Mouse (Mus musculus): ENCODE measurements around the gene Sema5b.

Sema5b gene

DNA sequence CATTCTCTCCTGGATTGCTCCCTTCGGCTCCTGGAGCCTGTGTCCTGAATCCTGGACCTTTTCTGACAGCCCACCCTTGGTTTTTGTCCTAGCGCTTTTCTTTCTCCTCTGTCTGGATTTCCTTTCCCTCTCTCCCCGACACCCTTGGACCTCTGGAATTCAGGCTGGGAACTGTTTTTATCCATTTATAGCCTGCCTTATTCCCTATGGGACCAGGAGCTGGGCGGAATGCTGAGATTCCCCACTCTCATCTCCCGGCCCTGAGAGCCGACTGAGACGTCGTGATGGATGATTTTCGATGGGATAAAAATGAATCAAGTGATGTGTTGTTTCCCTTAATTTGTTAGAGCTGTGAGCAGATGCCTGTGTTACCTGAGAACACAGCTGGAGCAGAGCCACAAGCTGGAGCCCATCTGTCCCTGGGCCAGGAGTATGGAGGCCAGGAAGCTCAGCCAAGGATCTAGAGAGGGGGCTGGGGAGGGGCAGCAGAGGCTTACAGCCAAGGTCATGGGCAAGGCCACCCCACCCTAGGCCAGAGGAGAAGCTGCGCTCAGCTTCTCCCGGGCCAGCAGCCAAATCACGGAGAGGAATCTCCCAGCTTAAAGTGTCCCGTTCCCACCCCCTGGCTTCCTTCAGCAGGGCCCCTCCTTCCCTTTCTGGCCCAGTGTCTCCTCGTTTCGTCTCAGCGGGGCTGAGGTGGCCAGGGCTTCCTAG, 89.7 kb downstream of the Sema5b start:
- no peak for DNase-seq (ENCODE audit: inconsistent ontology term)

GRCm38 (mm10) chr16:35633058-35633457, 92.1 kb downstream of the Sema5b start:
- DNase-seq (ENCODE audit: inconsistent ontology term), result peak; percentile 69

- no peak for DNase-seq (ENCODE audit: inconsistent ontology term)
Measured at GRCm38 (mm10) chr16:35634971-35635370, 94.0 kb downstream of the Sema5b start.

GRCm38 (mm10) chr16:35639505-35639904, 98.6 kb downstream of the Sema5b start:
- DNase-seq (ENCODE audit: inconsistent ontology term), result no peak

- DNase-seq (ENCODE audit: inconsistent ontology term), result peak; percentile 59
Measured at GRCm38 (mm10) chr16:35648862-35649261, 107.9 kb downstream of the Sema5b start.

DNA sequence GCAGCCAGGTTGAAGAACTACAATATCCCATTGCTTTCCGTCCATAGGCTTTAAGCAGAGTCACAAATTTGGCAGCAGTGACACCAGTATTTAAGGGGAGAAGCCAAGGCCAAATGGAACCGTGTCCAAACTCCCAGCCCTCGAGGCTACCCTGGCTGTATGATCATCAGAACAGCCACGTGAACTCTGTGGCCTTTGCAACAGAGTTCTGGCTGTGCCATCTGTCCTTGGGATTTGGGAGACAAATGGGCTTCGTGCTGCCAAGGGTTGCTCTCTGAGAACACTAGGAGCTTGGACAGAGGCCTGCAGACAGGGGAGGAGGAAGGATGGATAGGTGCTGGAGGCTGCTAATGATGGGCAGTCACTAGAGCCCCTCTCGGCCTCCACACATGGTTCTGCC, 111.3 kb downstream of the Sema5b start:
- peak; percentile 43 for DNase-seq (ENCODE audit: inconsistent ontology term)

DNA sequence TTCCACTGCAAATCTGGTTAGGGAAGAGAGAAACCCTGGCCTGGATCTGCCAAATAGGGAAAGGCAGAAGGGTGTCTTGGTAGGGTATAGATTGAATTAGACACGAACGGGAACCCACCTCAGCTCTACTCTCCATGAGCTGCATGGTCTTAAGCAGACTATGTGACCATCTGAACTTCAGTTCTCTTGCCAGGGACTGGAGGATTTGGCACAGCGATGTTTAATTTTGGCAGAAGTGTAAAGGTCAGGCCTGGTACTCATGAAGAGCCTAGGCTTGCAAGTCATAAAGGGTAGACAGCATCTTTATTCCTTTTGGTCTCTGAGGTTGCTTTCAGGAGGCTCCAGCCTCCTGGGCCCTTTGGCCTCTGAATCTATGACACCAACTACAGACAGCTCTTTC, 111.8 kb downstream of the Sema5b start:
- no peak for DNase-seq (ENCODE audit: inconsistent ontology term)

DNA sequence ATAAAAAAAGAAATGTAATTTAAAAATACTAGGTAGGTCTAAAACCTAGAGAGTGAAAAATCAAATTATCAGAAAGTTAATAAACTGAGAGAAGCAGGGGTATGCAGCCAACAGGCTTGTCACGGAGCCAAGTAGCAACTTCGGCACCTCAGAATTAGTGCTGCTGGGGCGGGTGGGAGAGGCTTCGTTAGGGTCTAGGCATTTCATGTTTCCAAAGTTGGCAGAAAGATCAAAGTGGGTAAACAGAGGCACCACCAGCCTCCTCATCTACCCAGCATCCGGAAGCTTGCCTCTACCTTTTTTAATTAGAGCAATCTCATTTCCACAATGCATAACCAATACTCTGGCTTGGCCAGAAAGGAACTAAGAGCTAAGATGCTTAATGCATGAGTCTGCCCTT, 113.0 kb downstream of the Sema5b start:
- no peak for DNase-seq (ENCODE audit: inconsistent ontology term)

DNA sequence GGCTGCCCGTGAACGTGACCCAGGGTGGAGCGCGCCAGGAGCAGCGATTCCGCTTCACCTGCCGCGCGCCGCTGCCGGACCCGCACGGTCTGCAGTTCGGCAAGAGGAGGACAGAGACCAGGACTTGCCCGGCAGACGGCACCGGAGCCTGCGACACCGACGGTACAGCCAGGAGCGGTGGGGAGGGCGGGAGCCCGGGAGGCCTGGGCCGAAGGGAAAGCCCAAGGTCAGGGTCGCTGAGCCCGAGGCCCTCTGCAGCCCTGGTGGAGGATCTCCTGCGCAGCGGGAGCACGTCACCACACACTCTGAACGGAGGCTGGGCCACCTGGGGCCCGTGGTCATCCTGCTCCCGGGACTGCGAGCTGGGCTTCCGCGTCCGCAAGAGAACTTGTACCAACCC, 119.3 kb downstream of the Sema5b start:
- DNase-seq (ENCODE audit: inconsistent ontology term), result no peak

DNA sequence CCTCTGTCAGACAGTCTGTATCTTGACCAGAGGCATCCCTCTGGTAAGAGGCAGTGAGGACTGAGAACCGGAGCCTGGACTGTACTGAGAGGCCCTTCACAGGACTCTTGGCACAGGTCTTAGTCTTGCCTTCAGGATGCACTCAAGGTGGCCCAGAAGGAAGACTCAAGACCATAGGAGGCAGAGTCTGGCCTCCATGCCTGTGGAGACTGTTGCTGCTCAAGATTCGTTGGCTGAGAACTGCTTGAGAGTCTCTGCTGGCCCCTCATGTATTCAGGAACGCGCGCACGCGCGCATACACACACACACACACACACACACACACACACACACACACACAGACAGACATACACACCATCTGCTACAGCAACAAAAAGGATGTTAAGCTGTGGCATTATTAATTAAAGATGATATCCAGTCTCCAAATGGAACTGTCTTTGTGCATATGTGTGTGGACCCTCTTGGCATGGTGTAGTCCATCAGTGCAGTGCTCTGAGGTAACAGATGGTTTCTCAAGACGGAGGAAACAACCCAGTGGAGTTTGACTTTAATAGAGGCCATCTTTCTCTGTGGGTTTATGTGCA, 123.0 kb downstream of the Sema5b start:
- no peak for DNase-seq (ENCODE audit: inconsistent ontology term)

- DNase-seq (ENCODE audit: inconsistent ontology term), result no peak
Measured at GRCm38 (mm10) chr16:35664847-35665246, 123.9 kb downstream of the Sema5b start.

DNA sequence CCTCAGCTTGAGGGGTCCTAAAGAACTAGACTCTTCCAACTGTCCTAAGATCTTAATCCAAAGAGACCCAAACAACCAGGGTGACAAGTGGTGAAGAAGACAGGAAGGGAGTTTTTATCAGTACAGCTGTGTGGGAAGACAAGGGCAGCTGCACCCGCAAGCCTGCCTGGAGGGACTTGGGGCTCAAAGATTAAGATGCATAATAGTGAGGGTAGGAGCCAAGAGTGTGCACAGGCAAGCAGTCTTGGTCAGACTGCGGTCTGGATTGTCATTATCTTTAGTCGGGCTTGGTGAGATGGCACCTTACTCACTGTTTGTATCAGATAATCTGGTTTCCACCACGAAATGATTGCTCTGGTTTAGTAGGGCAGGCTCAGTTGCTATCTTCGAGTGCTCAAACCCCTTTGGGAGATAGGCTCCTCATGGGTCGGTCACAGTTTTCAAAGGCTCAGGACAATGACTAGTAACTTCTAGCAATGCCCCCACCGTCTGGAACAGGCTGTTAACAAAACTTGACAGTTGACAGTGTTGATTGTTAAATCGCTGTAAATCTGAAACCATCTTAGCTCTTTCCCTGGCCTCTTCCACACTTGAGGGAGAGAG, 136.7 kb downstream of the Sema5b start:
- no peak for DNase-seq (ENCODE audit: inconsistent ontology term)

GRCm38 (mm10) chr16:35678476-35678875, 137.5 kb downstream of the Sema5b start:
- DNase-seq (ENCODE audit: inconsistent ontology term), result no peak

DNA sequence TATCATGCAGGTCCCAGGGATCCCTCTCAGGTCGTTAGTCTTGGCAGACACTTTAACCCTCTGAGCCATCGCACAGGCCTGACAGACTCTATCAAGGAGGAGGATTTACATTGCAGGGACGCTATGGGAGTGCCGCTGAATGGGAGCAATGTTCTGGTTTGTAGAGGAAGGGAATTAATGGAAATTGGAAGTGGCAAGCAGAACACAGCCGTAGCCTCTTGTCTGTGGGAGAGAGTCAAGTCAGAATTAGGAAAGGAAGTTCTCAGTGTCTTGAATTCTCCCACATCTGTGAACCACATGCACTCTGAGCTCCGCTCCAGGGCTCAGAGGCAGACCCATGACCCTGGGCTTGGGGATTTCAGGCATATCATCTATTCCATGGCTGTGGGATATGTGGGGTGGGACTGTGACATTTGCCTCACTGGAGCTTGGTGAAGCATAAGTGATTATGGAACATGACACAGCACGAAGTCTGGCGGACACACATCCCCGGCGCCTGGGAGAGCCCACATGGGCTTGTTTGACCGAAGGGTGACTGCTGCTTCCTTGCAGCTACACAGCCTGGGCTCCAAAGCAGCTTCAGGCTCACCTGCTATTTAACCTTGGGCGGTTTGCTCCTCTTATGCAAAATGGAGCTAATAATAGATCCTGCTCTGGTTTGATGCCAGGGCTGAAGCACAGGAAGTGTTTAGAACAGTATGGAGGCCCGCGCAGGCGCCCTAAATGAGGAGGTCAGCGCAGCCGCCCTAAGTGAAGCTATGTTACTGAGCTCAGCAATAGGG, 140.6 kb downstream of the Sema5b start:
- peak; percentile 17 for DNase-seq (ENCODE audit: inconsistent ontology term)

DNA sequence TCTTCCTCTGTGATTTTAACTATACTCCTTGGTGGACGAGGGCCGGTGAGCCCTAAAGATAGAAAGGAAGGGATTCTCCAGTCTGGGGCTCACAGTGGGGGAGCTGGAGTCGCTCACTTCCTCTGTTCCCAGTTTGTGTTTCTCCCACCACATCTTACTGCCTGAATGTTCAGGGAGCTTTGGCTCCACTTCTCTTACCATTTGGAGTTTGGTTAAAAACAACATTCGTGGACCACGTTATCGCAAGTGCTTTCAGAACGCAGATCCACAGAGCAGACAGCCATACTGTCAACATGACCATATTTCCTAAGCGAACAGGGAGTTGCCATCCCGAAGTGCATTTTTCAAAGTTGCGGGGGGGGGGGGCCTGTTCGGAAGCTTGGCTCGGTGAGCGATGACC, 144.1 kb downstream of the Sema5b start:
- DNase-seq (ENCODE audit: inconsistent ontology term), result no peak

DNA sequence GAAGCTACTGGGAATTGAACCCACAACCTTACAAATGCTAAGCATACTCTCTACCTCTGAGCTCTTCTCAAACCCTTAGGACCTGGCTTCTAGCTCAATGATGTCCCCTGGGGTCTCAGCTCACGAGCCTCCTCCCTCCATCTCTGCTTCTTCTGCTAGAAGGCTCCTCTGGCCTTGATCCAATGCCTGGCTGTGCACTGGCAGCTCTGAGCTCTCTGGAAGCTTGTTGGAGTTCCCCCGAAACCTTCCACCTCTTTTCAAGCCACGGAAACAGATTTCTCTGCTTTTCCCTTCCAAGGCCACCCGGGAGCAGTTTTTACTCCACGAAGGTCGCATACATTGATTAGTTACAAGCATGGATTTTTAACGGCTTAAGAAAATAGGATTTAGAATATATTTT, 145.5 kb downstream of the Sema5b start:
- DNase-seq (ENCODE audit: inconsistent ontology term), result peak; percentile 10

- DNase-seq (ENCODE audit: inconsistent ontology term), result no peak
Measured at GRCm38 (mm10) chr16:35691606-35692005, 150.7 kb downstream of the Sema5b start.

GRCm38 (mm10) chr16:35694250-35694846, 153.4 kb downstream of the Sema5b start:
- DNase-seq (ENCODE audit: inconsistent ontology term), result no peak

- no peak for DNase-seq (ENCODE audit: inconsistent ontology term)
Measured at GRCm38 (mm10) chr16:35696103-35696502, 155.2 kb downstream of the Sema5b start.

DNA sequence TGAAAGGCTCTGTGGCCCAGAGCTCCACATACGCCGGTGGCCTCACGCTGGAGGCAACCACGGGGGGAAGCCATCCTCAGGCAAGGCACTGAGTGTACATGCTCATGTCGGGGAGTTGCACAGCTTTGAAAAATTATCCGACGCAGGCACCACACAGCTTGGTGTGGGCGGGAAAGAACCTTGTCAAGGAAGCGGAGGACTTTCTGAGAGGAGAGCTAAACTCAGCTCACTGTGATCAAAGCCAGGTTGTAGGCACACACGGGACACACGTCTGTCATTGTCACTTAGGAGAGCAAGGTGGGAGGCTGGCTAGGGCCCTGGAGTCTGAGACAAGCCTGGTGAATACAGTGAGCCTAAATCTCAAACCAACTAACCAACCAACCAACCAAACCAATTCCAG, 160.9 kb downstream of the Sema5b start:
- DNase-seq (ENCODE audit: inconsistent ontology term), result no peak

DNA sequence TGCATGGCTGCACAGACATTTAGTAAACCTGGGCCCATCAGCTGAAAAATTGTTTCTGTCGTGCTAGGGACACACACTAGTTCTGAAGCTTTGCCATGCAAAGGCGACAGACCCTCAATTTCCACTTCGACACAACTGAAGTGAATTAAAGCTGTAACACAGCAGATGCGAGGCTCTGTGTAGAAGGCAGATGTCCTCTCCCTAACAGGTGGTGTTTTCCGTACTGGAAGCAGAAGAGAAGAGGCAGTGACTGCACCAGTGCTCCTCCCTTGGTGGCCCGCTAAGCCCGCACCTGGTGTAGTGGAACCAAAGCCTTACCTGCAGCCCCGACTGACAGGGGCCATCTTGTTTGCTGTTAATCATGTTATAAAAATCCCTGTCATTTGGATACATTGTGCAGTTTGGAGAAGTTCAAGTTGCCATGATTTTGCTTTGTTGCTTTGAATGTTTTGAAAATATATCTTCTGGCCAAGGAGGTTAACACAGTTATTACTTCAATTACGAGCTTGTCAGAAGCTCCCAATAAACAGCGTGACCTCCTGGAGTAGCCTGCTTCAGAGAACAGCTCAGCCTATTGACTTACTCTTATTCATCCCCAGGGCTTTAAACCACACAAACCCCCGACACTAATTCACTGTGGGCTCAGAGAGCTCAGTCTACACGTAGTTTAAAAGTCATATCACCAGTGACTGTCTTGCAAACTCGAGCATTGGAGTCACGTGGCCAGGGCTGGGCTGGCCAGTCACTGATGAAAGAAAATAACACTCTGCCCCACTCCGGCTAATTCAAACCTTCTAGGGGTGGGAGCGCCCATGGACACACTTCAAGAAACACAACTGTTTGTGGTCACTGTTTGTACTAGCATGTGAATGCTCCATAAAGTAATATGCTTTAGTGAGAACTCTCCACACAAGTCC, 163.1 kb downstream of the Sema5b start:
- no peak for DNase-seq (ENCODE audit: inconsistent ontology term)

Data from Muller cell, postnatal 12 days (primary cell).